Mouse (Mus musculus): ENCODE results near the gene Rad23b. TPM values are rescaled to one million over a fixed set of nuclear protein-coding genes. Genes with fewer than 3 reads are reported as not detected.
A peak's percentile ranks its signal among the peaks of the same experiment; 100 is the strongest.

Rad23b gene
- total and polyA plus RNA-seq, 3 experiments, result 200 to 270 TPM; not detected in 1

GRCm38 (mm10) chr4:55392445-55392844, 42.6 kb downstream of the Rad23b start:
- TF ChIP-seq ZMIZ1 (IDR thresholded peaks at IDR 0.05; ENCODE audit: low read depth, low read length) (0 out of 2 replicates have a peak, but pooled peaks have one; percentile 32), HCFC1 (IDR thresholded peaks at IDR 0.05; ENCODE audit: low read depth, low read length) (no peak), POLR2A (IDR thresholded peaks at IDR 0.05; ENCODE audit: control insufficient read depth in 1 of 2, insufficient read depth in 1 of 2, low read depth in 1 of 2, low read length in 2 of 2, poor library complexity in 1 of 2) (peak in 1 of 2 experiments; percentile 9; a peak in 1 of 4 replicates), POLR2AphosphoS2 (IDR thresholded peaks at IDR 0.05; ENCODE audit: low read length) (no peak; the same call in 1 of the 2 replicates)

GRCm38 (mm10) chr4:55397911-55398762, 48.3 kb downstream of the Rad23b start:
- no peaks in the 10 kb centered on the region for H3K79me2 ChIP-seq (ENCODE audit: control insufficient read depth, insufficient read depth, low read length, poor library complexity)
- TF ChIP-seq MAX (IDR thresholded peaks at IDR 0.05; ENCODE audit: low read length) (no peak), CTCF (IDR thresholded peaks at IDR 0.05 in 2 of 3, conservative IDR thresholded peaks at IDR 0.05 in 1 of 3; ENCODE audit: control insufficient read depth in 1 of 3, insufficient read depth in 1 of 3, low read depth in 2 of 3, low read length in 3 of 3, poor library complexity in 1 of 3, severe bottlenecking in 1 of 3) (peak in 2 of 3 experiments; percentile 33; a peak in 4 of 6 replicates), SMC3 (IDR thresholded peaks at IDR 0.05; ENCODE audit: low read depth, low read length) (peak; percentile 45)
- no peaks in the 10 kb centered on the region for H3K27me3 ChIP-seq (ENCODE audit: control insufficient read depth in 1 of 2, insufficient read depth in 2 of 2, low read length in 2 of 2)
- no peak overlapping the region for H3K4me3 ChIP-seq (ENCODE audit: control insufficient read depth in 1 of 2, insufficient read depth in 1 of 2, low read depth in 2 of 2, low read length in 2 of 2)
- DNase-seq (ENCODE audit: low read depth, low spot score), result no peak
- no peak overlapping the region for H3K27ac ChIP-seq (ENCODE audit: control insufficient read depth, low read depth, low read length)
- H3K4me1 ChIP-seq (ENCODE audit: control insufficient read depth in 1 of 2, insufficient read depth in 2 of 2, low read length in 2 of 2), result no peaks in the 10 kb centered on the region
- H3K9ac ChIP-seq (ENCODE audit: control insufficient read depth, low read depth, low read length, poor library complexity, severe bottlenecking), result no peak overlapping the region
- no peaks in the 10 kb centered on the region for H3K9me3 ChIP-seq (replicated peaks; ENCODE audit: insufficient read depth, low read length)
- no peaks in the 10 kb centered on the region for H3K36me3 ChIP-seq (ENCODE audit: control insufficient read depth in 1 of 2, insufficient read depth in 2 of 2, low read length in 2 of 2)

More at GRCm38 (mm10) chr4:55392445-55392844, 42.6 kb downstream of the Rad23b start:
- Histone ChIP-seq H3K4me1 (ENCODE audit: control insufficient read depth in 1 of 2, insufficient read depth in 2 of 2, low read length in 2 of 2) (no peaks in the 10 kb centered on the region), H3K9ac (ENCODE audit: control insufficient read depth, low read depth, low read length, poor library complexity, severe bottlenecking) (no peak overlapping the region), H3K36me3 (ENCODE audit: control insufficient read depth in 1 of 2, insufficient read depth in 2 of 2, low read length in 2 of 2) (peaks cover 0 to 14% of the 10 kb centered on the region in 2 experiments; a peak in 2 of 4 replicates), H3K9me3 (replicated peaks; ENCODE audit: insufficient read depth, low read length) (no peaks in the 10 kb centered on the region), H3K4me3 (ENCODE audit: control insufficient read depth in 1 of 2, insufficient read depth in 1 of 2, low read depth in 2 of 2, low read length in 2 of 2) (no peak overlapping the region), H3K27ac (ENCODE audit: control insufficient read depth, low read depth, low read length) (no peak overlapping the region), H3K79me2 (ENCODE audit: control insufficient read depth, insufficient read depth, low read length, poor library complexity) (no peaks in the 10 kb centered on the region), H3K27me3 (ENCODE audit: control insufficient read depth in 1 of 2, insufficient read depth in 2 of 2, low read length in 2 of 2) (no peaks in the 10 kb centered on the region)
- peak; percentile 25 for DNase-seq (ENCODE audit: low read depth, low spot score)

- no peaks in the 10 kb centered on the region for H3K36me3 ChIP-seq (ENCODE audit: control insufficient read depth in 1 of 2, insufficient read depth in 2 of 2, low read length in 2 of 2)
- no peak overlapping the region for H3K9ac ChIP-seq (ENCODE audit: control insufficient read depth, low read depth, low read length, poor library complexity, severe bottlenecking)
- H3K4me1 ChIP-seq (ENCODE audit: control insufficient read depth in 1 of 2, insufficient read depth in 2 of 2, low read length in 2 of 2), result no peaks in the 10 kb centered on the region
- H3K4me3 ChIP-seq (ENCODE audit: control insufficient read depth in 1 of 2, insufficient read depth in 1 of 2, low read depth in 2 of 2, low read length in 2 of 2), result no peak overlapping the region
- no peak for DNase-seq (ENCODE audit: low read depth, low spot score)
- H3K27me3 ChIP-seq (ENCODE audit: control insufficient read depth in 1 of 2, insufficient read depth in 2 of 2, low read length in 2 of 2), result no peaks in the 10 kb centered on the region
- no peak overlapping the region for H3K27ac ChIP-seq (ENCODE audit: control insufficient read depth, low read depth, low read length)
- H3K9me3 ChIP-seq (replicated peaks; ENCODE audit: insufficient read depth, low read length), result no peaks in the 10 kb centered on the region
- TF ChIP-seq ZKSCAN1 (IDR thresholded peaks at IDR 0.05; ENCODE audit: low read depth, low read length) (no peak), BHLHE40 (IDR thresholded peaks at IDR 0.05; ENCODE audit: borderline replicate concordance, low read depth, low read length) (no peak), TCF12 (IDR thresholded peaks at IDR 0.05; ENCODE audit: low read depth, low read length) (no peak), GABPA (IDR thresholded peaks at IDR 0.05; ENCODE audit: low read depth, low read length) (no peak), TAL1 (IDR thresholded peaks at IDR 0.05; ENCODE audit: low read length) (no peak), RCOR1 (IDR thresholded peaks at IDR 0.05; ENCODE audit: low read depth, low read length) (no peak), MYB (IDR thresholded peaks at IDR 0.05; ENCODE audit: low read depth, low read length) (no peak), CHD1 (IDR thresholded peaks at IDR 0.05; ENCODE audit: low read depth, low read length) (no peak), USF2 (IDR thresholded peaks at IDR 0.05; ENCODE audit: borderline replicate concordance in 1 of 2, insufficient read depth in 1 of 2, low read depth in 1 of 2, low read length in 2 of 2) (no peak), MAZ (IDR thresholded peaks at IDR 0.05; ENCODE audit: low read depth, low read length) (no peak), KAT2A (conservative IDR thresholded peaks at IDR 0.05; ENCODE audit: low read depth, low read length) (no peak), POLR2AphosphoS5 (IDR thresholded peaks at IDR 0.05; ENCODE audit: borderline replicate concordance, low read depth, low read length) (no peak), ZMIZ1 (IDR thresholded peaks at IDR 0.05; ENCODE audit: low read depth, low read length) (no peak), GATA1 (IDR thresholded peaks at IDR 0.05; ENCODE audit: low read depth, low read length) (no peak)
- H3K79me2 ChIP-seq (ENCODE audit: control insufficient read depth, insufficient read depth, low read length, poor library complexity), result no peaks in the 10 kb centered on the region
These were observed 49.1 kb downstream of the Rad23b start for GRCm38 (mm10) chr4:55398901-55399300.

Data from MEL (cell line).